Mouse (Mus musculus): Measurements from ENCODE around the gene Zfp672.
A peak's percentile ranks its signal among the peaks of the same experiment; 100 is the strongest.
"Not testable (repeated sequence)": the region's sequence is repeated elsewhere in the genome, so short reads cannot be mapped to it uniquely, and the experiment has no call there.

The Zfp672 gene

DNA sequence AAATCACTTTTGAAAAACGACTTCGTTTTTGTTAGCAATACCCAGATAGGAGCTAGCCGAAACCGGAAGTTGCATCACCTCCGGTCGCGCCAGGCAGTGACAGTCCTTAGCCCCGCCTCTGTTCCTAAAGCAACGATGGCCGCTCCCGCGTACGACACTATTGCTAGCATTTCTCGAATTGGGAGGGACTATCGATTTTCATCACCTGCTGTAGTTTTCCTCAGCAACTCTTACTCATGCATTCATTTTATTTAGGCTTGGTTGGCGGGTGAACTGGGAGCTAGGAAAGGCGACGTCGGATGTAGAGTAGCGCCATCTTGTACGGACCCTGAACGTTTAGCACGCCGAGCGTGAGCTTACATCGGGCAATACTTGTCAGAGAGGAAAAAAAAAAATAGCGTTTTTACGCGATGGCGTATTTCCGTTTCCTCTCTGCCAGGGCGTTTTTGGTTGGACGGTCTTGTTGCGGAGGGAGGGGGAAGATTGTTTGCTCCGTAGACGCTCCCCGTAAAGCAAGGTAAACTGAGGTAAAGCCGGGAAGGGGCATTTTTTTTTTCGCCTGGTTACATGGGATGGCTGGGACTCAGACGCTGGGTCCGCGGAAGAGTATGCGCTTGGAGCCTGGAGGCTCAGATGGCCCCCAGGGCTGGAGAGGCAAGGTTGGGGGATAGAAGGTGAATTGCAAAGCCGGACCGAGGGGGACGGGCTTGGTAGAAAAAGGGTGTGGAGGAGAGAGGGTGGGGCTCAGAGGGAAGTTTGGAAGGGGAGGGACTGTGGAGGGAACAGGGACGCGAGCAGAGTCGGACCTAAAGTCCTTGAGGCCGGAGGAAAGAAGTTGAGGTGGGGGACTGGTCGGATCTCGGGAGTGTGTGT, at the start of gene Zfp672, which contains the start of gene Sh3bp5l:
Gene Zfp672 (minus strand): TSS at position 64 of the 873 bp plus-strand sequence.
Gene Sh3bp5l (plus strand): TSS at position 449 of the 873 bp plus-strand sequence.
- peak; percentile 90 for DNase-seq

DNA sequence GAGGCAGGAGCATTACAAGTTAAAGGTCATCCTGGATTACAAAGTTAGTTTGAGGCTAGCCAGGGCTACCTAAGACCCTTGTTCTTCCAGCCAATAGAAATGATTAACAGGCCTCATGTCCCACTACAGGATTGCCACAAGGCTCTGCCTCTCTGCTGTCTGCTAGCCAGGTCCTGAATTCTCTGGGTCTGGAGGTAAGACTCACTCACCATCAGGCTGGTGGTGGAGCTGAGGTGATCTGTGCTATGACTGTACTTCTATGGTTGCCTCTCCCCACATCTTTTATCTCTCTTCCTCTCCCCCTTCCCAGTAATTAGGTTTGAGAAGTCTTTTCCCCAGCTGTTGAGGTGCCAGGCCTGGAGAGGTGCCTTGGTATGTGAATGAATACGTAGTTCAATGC, 49.4 kb upstream of the Zfp672 start:
- DNase-seq: no peak

DNA sequence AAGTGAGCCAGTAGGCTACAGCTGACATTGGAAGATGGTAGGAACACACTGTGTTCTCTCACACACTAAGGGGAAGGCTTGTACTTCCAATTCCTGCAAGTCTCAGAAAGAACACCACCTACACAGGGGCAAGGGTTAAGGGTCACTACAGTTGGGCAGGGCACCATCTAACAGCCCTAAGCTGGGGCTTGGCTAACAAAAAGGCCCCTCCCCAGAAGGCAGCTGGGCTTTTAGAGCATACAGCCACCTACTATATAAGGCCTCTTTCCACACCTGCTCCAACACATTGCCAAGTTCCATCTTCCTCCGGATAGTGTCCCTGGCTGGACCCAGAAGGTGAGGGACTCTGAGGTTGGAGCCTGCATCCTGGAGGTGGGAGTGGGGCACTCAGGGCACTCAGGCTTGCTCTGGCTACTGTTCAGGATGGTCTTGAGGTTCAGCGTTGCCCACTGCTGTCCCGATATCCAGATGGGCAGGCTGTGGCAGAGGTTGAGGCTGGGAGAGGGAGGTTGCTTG, 48.7 kb upstream of the Zfp672 start, which contains the start of gene Lypd8:
Gene Lypd8 (plus strand): TSS at position 281 of the 516 bp plus-strand sequence.
- no peak for DNase-seq

DNA sequence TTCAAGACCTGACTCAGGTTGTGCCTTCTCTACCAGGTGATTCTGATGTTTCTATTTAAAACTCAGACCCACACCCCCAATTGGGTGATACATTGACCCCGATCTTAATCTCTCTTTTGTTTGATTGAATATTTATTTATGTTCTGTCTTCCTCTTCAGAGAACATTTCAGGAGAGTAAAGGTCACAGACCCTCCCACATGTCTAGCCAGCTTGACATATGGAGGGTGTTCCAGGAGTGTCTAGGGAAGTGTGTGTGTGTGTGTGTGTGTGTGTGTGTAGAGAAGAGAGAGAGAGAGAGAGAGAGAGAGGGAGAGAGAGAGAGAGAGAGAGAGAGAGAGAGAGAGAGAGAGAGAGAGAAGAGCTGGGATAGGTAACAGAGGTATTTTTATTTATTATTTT, 47.5 kb upstream of the Zfp672 start:
- DNase-seq: no peak

DNA sequence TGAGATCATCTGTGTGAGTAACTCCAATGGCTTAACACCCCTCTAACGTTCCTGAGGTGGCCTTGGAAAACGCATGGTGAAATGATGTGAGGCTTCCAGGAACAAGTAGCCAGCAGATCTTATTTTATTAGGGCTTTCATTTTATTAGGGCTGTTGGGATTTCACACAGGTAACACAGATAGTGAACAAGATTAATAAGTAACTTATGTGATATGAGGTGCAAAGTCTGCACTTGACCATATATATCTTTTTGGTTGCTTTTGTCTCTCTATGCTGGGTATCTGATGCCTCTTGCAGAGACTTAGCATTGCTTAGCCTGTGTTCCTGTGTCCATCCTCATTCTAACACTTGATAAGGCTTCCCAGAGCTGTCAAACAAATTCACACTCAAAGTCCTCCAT, 47.1 kb upstream of the Zfp672 start:
- no peak for DNase-seq

DNA sequence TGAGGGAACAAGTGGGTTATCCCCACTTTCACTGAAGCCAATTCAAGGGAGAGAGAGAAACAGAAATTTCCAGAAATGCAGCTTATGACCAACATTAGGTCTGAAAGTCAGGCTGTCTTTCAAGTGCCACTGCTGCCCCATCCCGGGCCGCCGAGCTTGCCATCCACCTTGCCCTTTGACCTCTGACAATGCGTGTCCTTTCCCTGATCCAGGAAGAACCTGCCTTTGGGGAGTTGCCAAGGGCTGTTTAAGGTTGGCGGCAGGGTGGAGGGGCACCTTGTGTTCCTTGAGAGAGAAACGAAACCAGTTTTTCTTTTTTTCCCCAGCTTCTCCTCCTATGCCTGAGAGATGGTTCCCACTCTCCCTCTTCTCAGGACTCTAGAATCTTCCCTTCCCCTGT, 36.1 kb upstream of the Zfp672 start:
- not testable (repeated sequence) for DNase-seq

DNA sequence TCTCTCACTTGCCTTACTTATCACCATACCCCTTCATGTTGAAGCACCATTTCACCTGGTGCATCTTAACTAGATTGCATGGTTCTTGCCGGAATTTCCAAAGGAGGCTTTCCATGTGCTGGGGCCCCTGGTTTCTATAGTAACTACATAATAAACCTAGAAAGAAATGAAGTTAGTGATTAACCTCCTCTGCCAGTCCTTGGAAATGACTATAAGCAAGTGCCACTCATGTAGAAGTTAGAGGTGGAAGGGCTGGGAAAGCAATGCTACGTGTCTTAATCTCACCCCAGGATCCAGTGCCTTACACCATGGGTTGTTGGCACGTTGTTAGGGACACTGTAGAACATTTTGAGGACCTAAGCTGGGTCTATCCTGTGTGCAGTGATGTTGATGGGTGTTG, 34.3 kb upstream of the Zfp672 start:
- no peak for DNase-seq

DNA sequence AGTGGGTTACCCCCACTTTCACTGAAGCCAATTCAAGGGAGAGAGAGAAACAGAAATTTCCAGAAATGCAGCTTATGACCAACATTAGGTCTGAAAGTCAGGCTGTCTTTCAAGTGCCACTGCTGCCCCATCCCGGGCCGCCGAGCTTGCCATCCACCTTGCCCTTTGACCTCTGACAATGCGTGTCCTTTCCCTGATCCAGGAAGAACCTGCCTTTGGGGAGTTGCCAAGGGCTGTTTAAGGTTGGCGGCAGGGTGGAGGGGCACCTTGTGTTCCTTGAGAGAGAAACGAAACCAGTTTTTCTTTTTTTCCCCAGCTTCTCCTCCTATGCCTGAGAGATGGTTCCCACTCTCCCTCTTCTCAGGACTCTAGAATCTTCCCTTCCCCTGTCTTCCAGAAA, 32.4 kb upstream of the Zfp672 start:
- DNase-seq: not testable (repeated sequence)

DNA sequence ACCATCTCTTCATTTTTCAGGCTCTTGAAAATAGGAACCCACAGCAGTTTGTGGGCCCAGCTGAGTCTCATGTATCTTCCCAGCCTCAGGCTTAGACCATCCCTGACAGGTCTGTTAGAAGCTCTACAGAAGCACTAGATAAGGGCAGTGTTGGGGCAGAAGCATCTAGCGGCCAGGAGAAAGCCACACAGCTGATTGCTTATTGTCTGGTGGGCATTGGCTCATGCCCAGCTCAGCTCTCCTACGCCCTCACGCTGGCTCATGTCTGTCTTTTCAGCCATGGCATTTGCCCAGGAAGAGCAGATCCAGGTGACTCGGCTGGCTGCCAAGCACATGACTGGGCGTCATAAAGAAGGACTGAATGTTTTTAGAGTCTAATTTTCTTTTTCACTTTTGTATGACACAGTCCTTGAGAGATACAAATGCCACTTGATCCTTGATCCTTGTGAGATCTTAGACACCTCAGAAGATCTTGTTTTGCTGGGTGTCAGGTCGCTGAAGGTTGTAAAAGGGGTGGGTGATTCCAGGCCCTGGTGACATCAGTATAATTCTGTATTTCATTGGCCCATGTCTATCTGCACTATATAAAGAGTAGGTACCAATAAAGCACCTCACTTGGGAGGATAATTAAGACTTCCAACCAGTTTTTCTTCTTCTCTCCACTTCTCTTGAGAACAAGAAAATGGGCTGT, 27.9 kb upstream of the Zfp672 start:
- DNase-seq: no peak

DNA sequence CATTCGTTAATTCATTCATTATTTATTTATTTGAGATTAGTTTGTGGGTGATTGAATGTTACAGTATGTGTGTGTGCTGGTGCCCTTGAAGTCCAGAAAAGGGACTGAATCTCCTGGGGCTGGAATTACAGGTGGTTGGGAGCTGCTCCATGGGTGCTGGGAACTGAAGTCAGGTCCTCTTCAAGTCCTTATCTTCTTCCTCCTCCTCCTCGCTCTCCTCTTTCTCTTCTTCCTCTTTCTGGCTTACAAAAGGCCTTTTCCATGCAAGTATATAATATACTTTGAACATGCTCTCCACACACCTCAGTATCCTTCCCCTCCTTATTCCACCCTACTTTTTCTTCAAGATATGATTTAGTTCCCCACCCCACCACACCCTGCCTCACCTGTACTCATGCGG, 26.9 kb upstream of the Zfp672 start:
- no peak for DNase-seq

DNA sequence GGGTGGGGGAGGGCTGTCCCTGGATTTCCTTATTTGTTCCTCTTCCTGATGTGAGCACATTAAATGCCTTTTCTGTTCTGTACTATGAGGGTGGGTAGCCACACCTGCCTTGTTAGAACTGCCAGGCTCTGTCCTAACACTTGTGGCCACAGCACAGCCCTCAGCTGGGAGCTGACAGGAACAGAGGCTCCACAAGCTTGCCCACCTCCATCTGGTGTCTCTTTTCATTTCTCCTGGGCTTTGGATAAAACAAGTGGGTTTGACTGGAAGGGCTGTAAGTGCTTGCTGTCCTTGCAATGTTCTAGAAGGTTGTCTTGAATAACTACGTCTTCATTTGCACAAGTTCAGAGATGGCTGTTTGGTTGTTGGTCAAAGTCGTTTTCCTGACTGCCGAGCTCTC, 24.8 kb upstream of the Zfp672 start:
- DNase-seq: no peak

DNA sequence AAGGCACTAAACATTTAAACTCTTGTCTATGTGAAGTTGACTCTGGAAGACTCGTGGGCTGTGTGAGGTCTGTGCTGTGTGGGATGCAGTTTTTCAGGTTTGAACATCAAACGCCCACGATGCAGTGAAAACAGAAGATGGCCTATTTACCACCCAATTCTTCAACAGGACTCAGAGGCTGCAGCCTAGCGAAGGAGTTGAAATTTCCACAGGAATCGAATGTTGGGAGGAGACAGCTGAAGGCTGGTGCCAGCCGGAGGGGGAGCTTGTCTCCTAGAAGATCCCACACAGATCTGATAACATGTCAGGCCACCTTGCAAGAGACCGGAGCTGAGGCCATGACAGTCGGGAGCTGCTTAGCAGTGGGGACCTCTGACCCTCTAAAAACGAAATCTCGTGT, 24.3 kb upstream of the Zfp672 start:
- no peak for DNase-seq

DNA sequence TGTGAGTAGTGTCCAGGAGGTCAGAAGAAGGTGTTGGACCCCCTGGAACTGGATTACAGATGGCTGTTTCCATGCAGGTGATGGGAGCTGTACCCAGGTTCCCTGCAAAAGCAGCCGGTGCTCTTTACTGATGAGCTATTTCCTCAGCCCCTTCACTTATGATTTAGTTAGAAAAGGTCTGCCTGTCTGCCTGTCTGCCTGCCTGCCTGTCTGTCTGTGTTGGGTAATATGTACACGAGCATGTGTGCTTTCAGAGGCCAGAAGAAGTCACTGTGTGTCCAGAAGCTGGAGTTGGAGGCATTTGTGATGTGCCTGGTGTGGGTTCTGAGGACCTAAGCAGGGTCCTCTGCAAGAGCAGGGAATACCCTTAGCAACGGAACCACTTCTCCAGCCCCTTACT, 23.6 kb upstream of the Zfp672 start:
- no peak for DNase-seq

DNA sequence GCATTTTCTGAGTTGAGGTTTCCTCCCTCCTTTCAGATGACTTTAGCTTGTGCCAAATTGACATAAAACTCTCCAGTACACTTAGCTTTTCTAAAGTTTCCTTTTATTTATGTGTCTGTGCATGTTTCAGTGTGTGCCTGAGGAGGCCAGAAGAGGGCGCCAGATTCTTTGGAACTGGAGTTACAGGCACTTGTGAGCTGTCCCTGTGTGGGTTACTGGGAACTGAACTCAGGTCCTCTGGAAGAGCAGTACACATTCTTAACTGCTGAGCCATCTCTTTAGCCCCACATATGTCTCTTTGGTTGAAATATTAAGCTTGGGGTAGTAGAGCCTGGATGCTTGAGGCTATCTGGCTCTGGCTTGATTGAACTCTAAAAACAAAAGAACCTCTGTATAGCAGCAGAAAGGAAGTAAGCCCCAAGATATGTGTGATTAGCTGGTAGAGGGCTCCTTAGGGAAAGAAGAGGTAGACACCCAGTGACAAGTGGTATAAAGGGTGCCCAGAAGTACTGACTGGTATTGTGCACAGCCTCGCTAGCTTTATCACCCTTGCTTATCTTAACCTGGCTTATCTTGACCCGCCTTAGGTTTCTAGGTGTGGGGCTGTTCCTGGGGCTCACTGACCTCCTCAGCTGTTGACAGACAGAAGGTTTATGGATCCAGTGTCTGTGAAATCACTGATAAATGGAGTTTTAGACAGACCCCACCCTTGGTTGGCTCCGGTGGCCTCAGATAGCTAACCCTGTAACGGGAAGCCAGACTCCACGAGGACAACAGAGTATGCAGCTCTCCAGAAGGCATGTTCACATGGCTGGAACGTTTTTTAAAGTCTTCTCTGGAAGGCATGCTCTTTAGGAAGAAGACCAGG, 22.8 kb upstream of the Zfp672 start:
- no peak for DNase-seq

DNA sequence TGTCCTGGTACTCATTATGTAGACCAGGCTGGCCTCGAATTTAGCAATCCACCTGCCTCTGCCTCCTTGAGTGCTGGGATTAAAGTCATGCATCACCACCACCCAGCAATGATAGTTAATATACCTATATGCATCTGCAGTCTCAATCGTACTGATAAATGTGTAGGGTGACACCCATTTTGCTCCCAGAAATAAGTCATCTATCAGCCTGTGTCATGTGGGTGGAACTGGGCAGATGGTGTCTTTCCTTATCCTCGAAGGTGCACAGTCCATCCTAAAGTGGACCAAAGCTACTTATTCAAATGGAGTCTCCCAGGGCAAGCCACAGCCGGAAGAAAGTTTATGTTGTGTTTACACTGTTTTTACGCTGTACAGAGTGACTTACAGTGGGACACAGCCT, 21.0 kb upstream of the Zfp672 start:
- DNase-seq: no peak

DNA sequence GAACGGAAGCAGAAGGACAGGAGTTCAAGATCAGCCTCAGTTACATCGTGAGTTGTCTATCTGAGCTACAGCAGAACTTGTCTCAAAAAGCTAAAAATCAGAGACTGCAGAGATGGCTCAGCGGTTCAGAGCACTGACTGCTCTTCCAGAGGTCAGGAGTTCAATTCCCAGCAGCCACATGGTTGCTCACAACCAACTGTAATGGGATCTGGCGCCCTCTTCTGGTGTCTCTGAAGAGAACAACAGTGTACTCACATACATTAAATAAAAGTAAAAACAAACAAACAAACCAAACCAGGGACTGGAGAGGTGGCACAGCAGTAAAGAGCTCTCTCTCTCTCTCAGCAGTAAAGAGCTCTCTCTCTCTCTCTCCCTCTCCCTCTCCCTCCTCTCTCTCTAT, 20.5 kb upstream of the Zfp672 start:
- DNase-seq: no peak

DNA sequence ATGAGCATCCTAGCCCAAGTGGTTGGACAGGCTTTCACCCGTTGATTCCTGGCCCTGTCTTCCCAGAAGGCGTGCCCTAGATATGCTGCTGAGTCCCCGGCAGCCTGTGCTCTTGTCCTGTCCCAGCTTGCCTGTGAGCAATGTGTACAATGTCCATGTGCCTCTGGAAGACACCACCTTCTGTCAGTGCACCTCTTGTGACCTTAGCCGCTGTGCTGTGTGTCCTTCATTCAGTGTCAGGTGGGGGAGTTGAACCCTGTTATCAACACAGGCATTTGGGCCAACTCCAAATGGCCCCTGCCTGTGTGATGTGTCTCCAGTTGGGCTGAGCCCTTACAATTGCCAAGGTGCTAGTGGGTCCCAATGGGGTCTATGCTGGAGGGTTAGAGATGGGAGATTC, 16.6 kb upstream of the Zfp672 start:
- no peak for DNase-seq

DNA sequence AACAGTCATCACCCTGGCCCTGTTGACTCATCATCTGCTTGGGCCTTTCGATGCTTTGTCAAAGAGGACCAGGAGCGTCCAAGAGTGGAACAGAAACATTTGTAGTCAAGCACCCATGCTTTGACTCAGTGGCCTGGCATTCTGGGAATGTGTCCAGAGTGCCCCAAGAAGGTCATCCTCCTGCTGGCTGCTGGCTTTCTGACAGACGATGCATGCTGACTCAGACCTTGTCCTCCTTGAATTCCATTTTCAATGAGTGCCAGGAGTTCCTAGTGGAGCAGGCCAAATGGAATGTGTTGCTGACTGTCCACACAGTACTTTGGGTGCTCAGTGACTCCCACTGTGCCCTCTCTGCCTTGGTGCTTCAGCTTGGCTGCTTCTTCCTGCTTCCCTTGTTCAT, 4.6 kb upstream of the Zfp672 start:
- peak; percentile 50 for DNase-seq

DNA sequence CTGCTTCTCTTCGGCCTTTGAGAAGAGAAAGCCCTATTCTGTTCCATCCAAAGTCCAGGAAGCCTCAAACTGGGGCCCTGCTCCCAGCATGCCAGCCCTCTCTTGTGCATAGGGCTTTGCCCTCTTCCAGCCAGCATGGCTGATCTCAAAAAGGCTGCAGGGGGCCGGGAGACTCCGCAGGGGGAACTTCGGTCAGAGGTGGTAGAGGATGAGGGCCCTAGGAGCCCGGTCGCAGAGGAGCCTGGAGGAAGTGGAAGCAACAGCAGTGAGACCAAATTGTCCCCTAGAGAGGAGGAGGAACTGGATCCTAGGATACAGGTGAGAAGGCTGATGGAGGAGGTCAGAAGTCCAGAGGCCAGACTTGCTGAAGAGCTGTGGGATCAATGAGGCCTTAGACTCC, 1.4 kb upstream of the Zfp672 start:
- peak; percentile 62 for DNase-seq

DNA sequence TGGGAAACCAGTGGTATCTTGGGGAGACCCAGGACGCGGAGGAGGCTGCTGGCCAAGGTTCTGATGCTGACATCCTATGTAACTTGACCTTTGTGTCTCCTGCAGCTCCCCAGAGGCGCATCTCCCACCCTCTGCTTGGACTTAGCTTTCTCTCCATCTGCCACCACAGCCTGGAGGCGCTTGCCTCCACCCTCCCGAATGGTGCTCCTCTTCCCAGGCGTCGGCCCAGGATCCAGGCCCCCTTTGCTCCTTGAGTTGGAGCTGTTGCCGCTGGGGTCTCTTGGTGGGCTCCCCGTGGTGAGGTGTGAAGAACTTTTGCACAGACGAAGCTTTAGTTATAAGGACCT, 983 bp upstream of the Zfp672 start:
- peak; percentile 72 for DNase-seq

DNA sequence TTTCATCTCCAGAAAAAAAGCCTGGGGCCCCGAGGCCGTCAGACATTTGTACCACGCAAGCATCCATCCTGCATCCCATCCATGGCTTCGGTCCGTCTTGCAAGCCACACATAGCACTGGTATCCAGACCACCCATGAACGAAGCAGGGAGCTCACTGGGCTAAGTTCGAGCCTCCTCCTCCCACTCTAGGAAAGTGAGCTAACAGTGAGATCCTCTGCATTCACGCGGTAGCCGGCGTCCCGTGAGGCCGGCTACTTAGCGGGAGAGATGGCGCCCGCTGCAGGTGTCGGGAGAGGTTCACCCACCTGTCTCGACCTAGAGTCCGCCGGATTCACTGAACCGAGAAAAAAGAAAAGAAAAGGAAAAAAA, 248 bp downstream of the Zfp672 start:
- no peak for DNase-seq

DNA sequence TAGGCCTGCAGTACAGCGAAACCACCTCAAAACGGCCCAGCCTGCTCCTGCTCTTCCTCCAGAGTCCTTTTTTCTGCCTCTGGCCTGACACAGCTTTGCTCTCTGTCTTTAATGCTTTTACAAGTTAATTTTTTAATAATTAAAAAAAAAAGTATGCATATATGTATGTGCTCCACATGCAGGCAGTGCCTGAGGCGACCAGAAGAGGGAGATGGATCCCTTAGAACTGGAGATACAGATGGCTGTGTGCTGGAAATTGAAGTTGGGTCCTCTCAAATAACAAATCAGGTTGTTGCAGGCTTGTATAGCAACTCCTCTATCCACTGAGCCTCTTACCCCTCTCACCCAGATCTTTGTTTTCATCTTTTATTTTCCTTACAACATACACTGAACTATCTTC, 3.4 kb downstream of the Zfp672 start:
- no peak for DNase-seq

DNA sequence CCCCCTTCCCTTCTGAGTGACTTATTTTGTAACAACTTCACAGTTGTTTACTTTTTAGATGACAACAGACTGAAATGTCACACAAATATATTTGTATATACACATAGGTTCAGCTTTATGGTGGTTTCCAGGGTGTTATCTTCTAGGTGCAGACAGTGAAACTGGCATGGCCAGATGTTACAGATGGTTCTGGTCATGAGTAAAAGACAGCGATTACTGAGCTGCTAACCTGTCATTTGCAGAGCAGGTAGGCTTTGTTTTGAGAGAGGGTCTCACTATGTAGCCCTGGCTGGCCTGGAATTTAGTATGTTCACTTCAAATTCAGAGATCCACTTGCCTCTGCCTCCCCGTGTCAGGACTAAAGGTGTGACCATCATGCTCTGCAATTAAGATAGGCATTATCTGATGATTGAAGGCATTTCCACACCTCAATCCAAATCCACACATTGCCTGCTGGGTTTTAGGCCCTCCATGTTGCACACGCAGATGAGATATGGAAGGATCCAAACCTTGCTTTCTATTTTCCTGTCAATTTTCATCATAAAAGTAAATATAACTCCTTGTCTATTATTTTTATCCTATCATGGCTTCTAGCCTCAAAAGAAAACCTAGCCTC, 5.4 kb downstream of the Zfp672 start:
- no peak for DNase-seq
